Mouse (Mus musculus): ENCODE measurements at regions not wholly inside any gene's neighbourhood (a gene's known extent, or its start where the extent isn't known, plus 50 kb on each side); places are given as distances from the start of the nearest gene placed in this dataset.

DNA sequence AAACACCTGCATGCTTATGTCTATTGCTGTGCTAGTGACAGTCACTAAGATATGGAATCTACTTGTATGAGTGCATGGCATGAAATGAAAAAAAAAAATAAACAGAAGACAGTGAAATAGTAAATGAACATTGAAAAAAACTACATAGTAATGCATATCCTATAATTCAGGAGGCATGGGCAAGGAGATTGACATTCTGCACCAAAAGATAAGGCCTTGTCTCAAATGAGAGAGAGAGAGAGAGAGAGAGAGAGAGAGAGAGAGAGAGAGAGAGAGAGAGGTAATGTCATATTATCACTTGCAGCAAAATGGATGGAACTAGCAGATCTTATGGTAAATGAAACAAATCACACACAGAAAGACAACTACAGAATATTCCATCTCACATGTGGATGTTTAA lies 115.4 kb downstream of the Ube2e3 start:
- Histone ChIP-seq H3K4me1 (ENCODE audit: control insufficient read depth, insufficient read depth, low read length) (no peaks in the 10 kb centered on the region), H3K9ac (replicated peaks; ENCODE audit: low read length) (no peak overlapping the region), H3K36me3 (ENCODE audit: control insufficient read depth, insufficient read depth, low read length) (no peaks in the 10 kb centered on the region), H3K27me3 (ENCODE audit: control insufficient read depth, insufficient read depth, low read length) (no peaks in the 10 kb centered on the region), H3K4me2 (ENCODE audit: low read length) (no peak overlapping the region), H3K9me3 (ENCODE audit: control insufficient read depth, low read length) (no peaks in the 10 kb centered on the region), H3K27ac (replicated peaks; ENCODE audit: low read depth, low read length) (no peak overlapping the region), H3K4me3 (replicated peaks; ENCODE audit: low read depth, low read length) (no peak overlapping the region)
- no peak for ATAC-seq (ENCODE audit: low FRiP score, low TSS enrichment)
- DNase-seq = no peak

DNA sequence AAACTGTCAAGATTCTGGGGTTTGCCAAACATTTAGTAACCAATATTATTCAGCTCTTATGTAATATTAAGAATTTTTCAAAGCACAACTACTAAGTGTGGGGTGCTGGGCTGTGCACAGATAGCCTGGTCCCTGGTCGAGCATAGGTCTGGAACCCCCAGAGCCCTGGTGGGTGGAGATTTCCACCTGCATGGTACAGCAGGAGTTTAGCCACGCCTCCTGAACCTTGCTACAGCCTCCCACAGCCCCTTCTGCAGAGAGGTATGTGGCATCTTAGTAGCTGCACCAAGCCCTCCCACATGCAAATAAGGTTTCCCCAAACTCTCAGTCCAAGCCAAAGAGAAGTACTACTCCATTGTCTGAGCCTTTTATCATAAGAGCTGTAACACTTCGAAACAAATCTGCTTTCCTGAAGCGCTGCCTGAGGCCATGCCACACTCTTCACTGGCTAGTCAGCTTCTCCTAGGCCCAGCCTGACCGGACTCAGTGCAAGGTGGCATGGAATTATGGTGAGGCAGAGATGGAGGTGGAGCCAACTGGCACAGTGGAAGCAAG lies 116.1 kb downstream of the Ube2e3 start:
- WGBS = 56% methylated on average over 5 of the region's 5 CpGs

DNA sequence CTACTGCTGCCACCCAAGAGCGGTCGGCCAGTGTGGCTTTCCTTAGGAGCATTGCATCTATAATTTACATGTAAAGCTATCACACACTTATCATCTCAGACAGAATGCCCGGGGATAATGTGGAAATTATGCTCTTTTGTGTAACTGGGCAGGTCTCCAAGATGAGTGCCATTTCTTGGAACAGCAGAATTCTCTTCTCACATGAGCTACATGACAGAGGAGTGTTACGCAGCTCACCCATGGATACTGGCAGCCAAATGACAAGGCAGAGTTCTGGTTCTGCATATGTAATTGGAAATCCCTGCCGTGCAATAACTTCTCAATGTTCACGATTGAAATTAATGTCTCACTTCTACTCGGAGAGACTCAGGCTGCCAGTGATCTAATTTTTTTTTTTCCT lies 119.1 kb downstream of the Ube2e3 start:
- no peaks in the 10 kb centered on the region for H3K36me3 ChIP-seq (ENCODE audit: control insufficient read depth, insufficient read depth, low read length)
- no peak overlapping the region for H3K9ac ChIP-seq (replicated peaks; ENCODE audit: low read length)
- WGBS = 55% methylated on average over 7 of the region's 7 CpGs
- no peaks in the 10 kb centered on the region for H3K27me3 ChIP-seq (ENCODE audit: control insufficient read depth, insufficient read depth, low read length)
- H3K4me3 ChIP-seq (replicated peaks; ENCODE audit: low read depth, low read length) = no peak overlapping the region
- H3K4me2 ChIP-seq (ENCODE audit: low read length) = no peak overlapping the region
- ATAC-seq (ENCODE audit: low FRiP score, low TSS enrichment) = peak; percentile 48; the same call in 1 of the 2 replicates
- H3K4me1 ChIP-seq (ENCODE audit: control insufficient read depth, insufficient read depth, low read length) = no peaks in the 10 kb centered on the region
- H3K9me3 ChIP-seq (ENCODE audit: control insufficient read depth, low read length) = no peaks in the 10 kb centered on the region
- DNase-seq = peak; percentile 67
- H3K27ac ChIP-seq (replicated peaks; ENCODE audit: low read depth, low read length) = no peak overlapping the region

More for the DNA sequence above, 116.1 kb downstream of the Ube2e3 start:
- H3K4me3 ChIP-seq (replicated peaks; ENCODE audit: low read depth, low read length) = no peak overlapping the region
- ATAC-seq (ENCODE audit: low FRiP score, low TSS enrichment) = no peak
- H3K4me2 ChIP-seq (ENCODE audit: low read length) = no peak overlapping the region
- no peaks in the 10 kb centered on the region for H3K4me1 ChIP-seq (ENCODE audit: control insufficient read depth, insufficient read depth, low read length)
- no peaks in the 10 kb centered on the region for H3K27me3 ChIP-seq (ENCODE audit: control insufficient read depth, insufficient read depth, low read length)
- H3K9me3 ChIP-seq (ENCODE audit: control insufficient read depth, low read length) = no peaks in the 10 kb centered on the region
- H3K9ac ChIP-seq (replicated peaks; ENCODE audit: low read length) = no peak overlapping the region
- H3K36me3 ChIP-seq (ENCODE audit: control insufficient read depth, insufficient read depth, low read length) = no peaks in the 10 kb centered on the region
- H3K27ac ChIP-seq (replicated peaks; ENCODE audit: low read depth, low read length) = no peak overlapping the region
- no peak for DNase-seq

DNA sequence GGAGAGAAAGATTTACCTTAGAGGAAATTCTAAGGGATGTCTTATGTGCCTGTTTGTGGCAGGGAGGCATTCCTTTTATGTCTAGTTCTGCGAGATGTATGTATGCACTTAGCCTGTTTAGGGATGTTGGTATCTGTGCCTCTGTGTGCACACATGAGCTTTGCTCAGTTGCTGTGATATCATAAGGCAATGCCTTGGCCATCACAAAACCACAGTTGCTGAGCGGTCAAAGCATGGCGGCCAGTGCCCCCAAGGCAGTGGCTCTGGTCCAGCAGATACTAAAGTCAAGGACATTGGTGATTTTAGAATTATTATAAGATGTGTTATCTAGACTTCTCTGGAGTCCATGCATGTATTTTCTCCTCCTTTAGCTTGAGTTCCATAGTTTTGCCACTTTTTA lies 119.5 kb downstream of the Ube2e3 start:
- H3K27me3 ChIP-seq (ENCODE audit: control insufficient read depth, insufficient read depth, low read length) = no peaks in the 10 kb centered on the region
- no peaks in the 10 kb centered on the region for H3K36me3 ChIP-seq (ENCODE audit: control insufficient read depth, insufficient read depth, low read length)
- H3K27ac ChIP-seq (replicated peaks; ENCODE audit: low read depth, low read length) = no peak overlapping the region
- H3K4me1 ChIP-seq (ENCODE audit: control insufficient read depth, insufficient read depth, low read length) = no peaks in the 10 kb centered on the region
- ATAC-seq (ENCODE audit: low FRiP score, low TSS enrichment) (no peak), DNase-seq (no peak)
- H3K9ac ChIP-seq (replicated peaks; ENCODE audit: low read length) = no peak overlapping the region
- H3K4me3 ChIP-seq (replicated peaks; ENCODE audit: low read depth, low read length) = no peak overlapping the region
- H3K4me2 ChIP-seq (ENCODE audit: low read length) = no peak overlapping the region
- WGBS = 87% methylated on average over 3 of the region's 3 CpGs
- H3K9me3 ChIP-seq (ENCODE audit: control insufficient read depth, low read length) = no peaks in the 10 kb centered on the region

DNA sequence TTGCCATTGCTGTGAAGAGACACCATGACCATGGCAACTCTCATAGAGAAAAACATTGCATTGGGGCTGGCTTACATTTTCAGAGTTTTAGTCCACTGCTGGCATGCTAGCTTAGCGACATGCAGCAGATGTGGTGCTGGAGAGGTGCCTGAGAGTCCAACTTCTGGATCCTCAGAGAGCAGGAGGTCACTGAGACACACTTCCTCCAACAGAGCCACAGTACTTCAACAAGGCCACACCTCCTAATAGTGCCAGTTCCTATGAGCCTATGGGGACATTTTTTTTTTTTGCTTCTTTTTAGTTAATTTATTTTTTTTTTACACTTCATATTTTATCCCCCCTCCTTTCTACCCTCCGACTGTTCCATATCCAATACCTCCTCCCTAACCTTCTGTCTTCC lies 120.3 kb downstream of the Ube2e3 start:
- ATAC-seq (ENCODE audit: low FRiP score, low TSS enrichment) = no peak
- H3K4me2 ChIP-seq (ENCODE audit: low read length) = no peak overlapping the region
- no peaks in the 10 kb centered on the region for H3K27me3 ChIP-seq (ENCODE audit: control insufficient read depth, insufficient read depth, low read length)
- no peak overlapping the region for H3K9ac ChIP-seq (replicated peaks; ENCODE audit: low read length)
- 80% methylated on average over 2 of the region's 2 CpGs for WGBS
- no peak for DNase-seq
- H3K36me3 ChIP-seq (ENCODE audit: control insufficient read depth, insufficient read depth, low read length) = no peaks in the 10 kb centered on the region
- no peak overlapping the region for H3K4me3 ChIP-seq (replicated peaks; ENCODE audit: low read depth, low read length)
- H3K9me3 ChIP-seq (ENCODE audit: control insufficient read depth, low read length) = no peaks in the 10 kb centered on the region
- no peak overlapping the region for H3K27ac ChIP-seq (replicated peaks; ENCODE audit: low read depth, low read length)
- H3K4me1 ChIP-seq (ENCODE audit: control insufficient read depth, insufficient read depth, low read length) = no peaks in the 10 kb centered on the region

DNA sequence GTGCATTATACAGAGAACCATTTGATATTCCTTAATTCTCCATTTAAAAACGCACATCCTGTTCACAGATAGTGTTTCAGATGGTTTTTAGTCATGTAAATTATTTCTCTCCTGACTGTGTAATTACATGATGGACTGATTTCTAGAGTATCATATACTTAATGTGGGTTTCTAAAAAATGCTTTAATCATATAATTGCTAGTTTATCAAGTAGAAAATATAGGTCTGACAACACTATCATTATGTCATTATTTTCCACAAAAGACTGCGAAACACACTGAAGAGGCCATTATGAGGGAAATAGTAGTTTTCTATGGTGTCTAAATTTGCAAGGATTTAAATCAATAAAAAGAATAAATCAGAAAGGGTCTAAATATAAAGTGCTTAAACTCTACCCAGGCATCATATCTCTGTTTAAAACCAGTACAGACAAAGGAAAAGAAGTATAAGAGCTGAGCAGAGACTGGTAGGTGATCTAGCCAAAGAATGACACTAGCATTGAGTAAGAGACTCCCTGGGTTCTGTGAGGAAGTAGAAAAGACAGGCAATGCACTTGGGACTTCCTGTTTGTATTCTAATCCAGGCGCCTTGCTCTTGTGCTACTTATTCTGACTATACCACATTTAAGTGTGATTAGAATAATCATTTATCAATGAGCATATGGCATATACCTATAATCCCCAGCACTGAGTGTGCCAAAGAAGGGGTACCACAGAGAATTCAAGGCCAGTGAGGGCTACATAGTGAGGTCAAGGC lies 127.1 kb downstream of the Ube2e3 start:
- no peak overlapping the region for H3K4me3 ChIP-seq (replicated peaks; ENCODE audit: low read depth, low read length)
- no peaks in the 10 kb centered on the region for H3K4me1 ChIP-seq (ENCODE audit: control insufficient read depth, insufficient read depth, low read length)
- no peaks in the 10 kb centered on the region for H3K36me3 ChIP-seq (ENCODE audit: control insufficient read depth, insufficient read depth, low read length)
- H3K27me3 ChIP-seq (ENCODE audit: control insufficient read depth, insufficient read depth, low read length) = no peaks in the 10 kb centered on the region
- H3K9ac ChIP-seq (replicated peaks; ENCODE audit: low read length) = no peak overlapping the region
- H3K27ac ChIP-seq (replicated peaks; ENCODE audit: low read depth, low read length) = no peak overlapping the region
- WGBS = 91% methylated on average over 3 of the region's 3 CpGs
- H3K9me3 ChIP-seq (ENCODE audit: control insufficient read depth, low read length) = no peaks in the 10 kb centered on the region
- DNase-seq (no peak), ATAC-seq (ENCODE audit: low FRiP score, low TSS enrichment) (no peak)
- no peak overlapping the region for H3K4me2 ChIP-seq (ENCODE audit: low read length)

DNA sequence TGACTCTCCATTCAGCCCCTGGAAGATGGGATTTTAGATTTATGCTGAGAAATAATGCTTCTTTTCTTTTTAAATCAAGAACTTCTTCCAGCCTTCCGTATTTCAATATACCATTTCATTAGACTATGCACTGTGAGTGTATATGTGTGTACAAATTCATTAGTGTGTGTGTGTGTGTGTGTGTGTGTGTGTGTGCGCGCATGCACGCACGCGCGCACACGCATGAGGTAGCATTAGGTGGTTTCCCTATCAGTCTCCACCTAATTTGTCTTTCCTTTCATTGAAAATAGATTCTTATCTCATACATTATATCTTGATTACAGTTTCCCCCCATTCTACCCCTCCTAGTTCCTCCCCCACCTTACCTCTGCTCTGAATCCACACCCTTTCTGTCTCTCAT lies 130.7 kb downstream of the Ube2e3 start:
- 96% methylated on average over 8 of the region's 8 CpGs for WGBS
- no peak overlapping the region for H3K27ac ChIP-seq (replicated peaks; ENCODE audit: low read depth, low read length)
- no peaks in the 10 kb centered on the region for H3K4me1 ChIP-seq (ENCODE audit: control insufficient read depth, insufficient read depth, low read length)
- no peaks in the 10 kb centered on the region for H3K36me3 ChIP-seq (ENCODE audit: control insufficient read depth, insufficient read depth, low read length)
- H3K4me2 ChIP-seq (ENCODE audit: low read length) = no peak overlapping the region
- no peak overlapping the region for H3K4me3 ChIP-seq (replicated peaks; ENCODE audit: low read depth, low read length)
- H3K9me3 ChIP-seq (ENCODE audit: control insufficient read depth, low read length) = no peaks in the 10 kb centered on the region
- H3K27me3 ChIP-seq (ENCODE audit: control insufficient read depth, insufficient read depth, low read length) = no peaks in the 10 kb centered on the region
- H3K9ac ChIP-seq (replicated peaks; ENCODE audit: low read length) = no peak overlapping the region
- DNase-seq = no peak
- no peak for ATAC-seq (ENCODE audit: low FRiP score, low TSS enrichment)

DNA sequence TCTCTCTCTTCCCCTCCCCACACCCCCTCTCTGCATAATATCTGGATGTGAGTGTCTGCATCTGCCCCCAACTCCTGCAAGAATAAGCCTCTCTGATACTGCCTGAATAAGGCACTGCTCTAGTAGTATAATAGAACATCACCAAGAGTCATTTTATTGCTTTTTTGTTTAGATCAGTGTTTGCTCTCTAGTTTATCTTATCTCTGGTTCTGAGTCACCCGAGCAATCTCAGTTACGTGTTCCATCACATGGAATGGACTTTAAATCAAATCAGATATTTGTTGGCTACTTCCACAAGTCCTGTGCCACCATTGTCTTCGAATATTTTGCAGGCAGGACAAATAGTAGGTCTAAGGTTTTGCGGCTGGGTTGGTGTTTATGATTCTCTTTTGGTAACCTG lies 131.5 kb downstream of the Ube2e3 start:
- Histone ChIP-seq H3K27me3 (ENCODE audit: control insufficient read depth, insufficient read depth, low read length) (no peaks in the 10 kb centered on the region), H3K4me2 (ENCODE audit: low read length) (no peak overlapping the region), H3K4me3 (replicated peaks; ENCODE audit: low read depth, low read length) (no peak overlapping the region), H3K4me1 (ENCODE audit: control insufficient read depth, insufficient read depth, low read length) (no peaks in the 10 kb centered on the region), H3K36me3 (ENCODE audit: control insufficient read depth, insufficient read depth, low read length) (no peaks in the 10 kb centered on the region), H3K9ac (replicated peaks; ENCODE audit: low read length) (no peak overlapping the region), H3K27ac (replicated peaks; ENCODE audit: low read depth, low read length) (no peak overlapping the region), H3K9me3 (ENCODE audit: control insufficient read depth, low read length) (no peaks in the 10 kb centered on the region)
- WGBS = 91% methylated on average over 4 of the region's 4 CpGs
- ATAC-seq (ENCODE audit: low FRiP score, low TSS enrichment) (no peak), DNase-seq (no peak)

DNA sequence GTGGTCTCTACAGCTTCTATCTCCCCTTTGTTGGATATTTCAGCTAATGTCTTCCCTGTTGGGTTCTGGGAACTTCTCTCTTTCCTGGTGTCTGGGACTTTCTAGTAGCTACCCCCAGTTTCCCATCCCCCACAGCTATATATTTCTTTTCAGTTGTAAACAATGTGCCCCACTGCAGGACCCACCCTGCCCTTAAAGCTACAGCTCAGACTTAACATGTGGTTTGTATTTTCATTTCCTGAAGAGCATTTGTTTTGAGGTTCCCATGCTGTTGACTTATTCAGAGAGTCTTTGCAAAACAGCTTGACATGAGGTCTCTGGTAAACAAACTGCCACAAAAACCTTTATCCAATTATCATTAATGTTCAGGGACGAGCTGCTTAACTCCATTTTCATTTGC lies 136.9 kb downstream of the Ube2e3 start:
- Histone ChIP-seq H3K36me3 (ENCODE audit: control insufficient read depth, insufficient read depth, low read length) (no peaks in the 10 kb centered on the region), H3K4me2 (ENCODE audit: low read length) (no peak overlapping the region), H3K4me3 (replicated peaks; ENCODE audit: low read depth, low read length) (no peak overlapping the region), H3K27me3 (ENCODE audit: control insufficient read depth, insufficient read depth, low read length) (no peaks in the 10 kb centered on the region), H3K9me3 (ENCODE audit: control insufficient read depth, low read length) (no peaks in the 10 kb centered on the region), H3K4me1 (ENCODE audit: control insufficient read depth, insufficient read depth, low read length) (no peaks in the 10 kb centered on the region), H3K27ac (replicated peaks; ENCODE audit: low read depth, low read length) (no peak overlapping the region), H3K9ac (replicated peaks; ENCODE audit: low read length) (no peak overlapping the region)
- ATAC-seq (ENCODE audit: low FRiP score, low TSS enrichment) (no peak), DNase-seq (no peak)
- WGBS = 57% methylated on average over 1 of the region's 1 CpGs

Measured in midbrain, embryonic 14.5 days (tissue).